Mouse (Mus musculus) megakaryocyte, embryonic 14.5 days (primary cell): Measurements from ENCODE around the gene Nacc1. TPM values are rescaled to one million over a fixed set of nuclear protein-coding genes. Genes with fewer than 3 reads are reported as not detected.
A peak's percentile ranks its signal among the peaks of the same experiment; 100 is the strongest.

Source experiments
- H3K27me3 ChIP-seq: replicated peaks from 2 replicates; pipeline ENCODE3; 2012; ENCODE audit warnings: inconsistent platforms
- H3K36me3 ChIP-seq: replicated peaks from 2 replicates; pipeline ENCODE3; 2012; ENCODE audit warnings: low read length, inconsistent platforms, mixed read lengths
- H3K4me1 ChIP-seq: 2 replicates; pipeline ENCODE4 v1.6.1; 2012; ENCODE audit warnings: inconsistent platforms
- H3K4me3 ChIP-seq: replicated peaks from 2 replicates; pipeline ENCODE3; 2012; ENCODE audit warnings: moderate library complexity, mild to moderate bottlenecking, inconsistent platforms
- H3K9me3 ChIP-seq: 2 replicates; pipeline ENCODE4 v1.6.1; 2012; ENCODE audit warnings: inconsistent platforms
- FLI1 ChIP-seq: IDR thresholded peaks from 2 replicates; pipeline ENCODE4 v1.6.1; 2012; ENCODE audit warnings: low read length, inconsistent platforms, mixed read lengths
- GATA1 ChIP-seq: IDR thresholded peaks from 3 replicates; pipeline ENCODE4 v1.6.1; 2012; ENCODE audit warnings: mixed read lengths, low read length, inconsistent platforms, borderline replicate concordance
- polyA plus RNA-seq: library from polyadenylated mRNA; stranded (reverse); fragments of >175 nt; gene quantifications from 2 replicates; pipeline ENCODE4 v1.2.3, GENCODE M21; 2012; ENCODE audit warnings: low replicate concordance; ENCODE audit not compliant: insufficient read depth

Gene Nacc1
- polyA plus RNA-seq, 1 experiment = 144 TPM

DNA sequence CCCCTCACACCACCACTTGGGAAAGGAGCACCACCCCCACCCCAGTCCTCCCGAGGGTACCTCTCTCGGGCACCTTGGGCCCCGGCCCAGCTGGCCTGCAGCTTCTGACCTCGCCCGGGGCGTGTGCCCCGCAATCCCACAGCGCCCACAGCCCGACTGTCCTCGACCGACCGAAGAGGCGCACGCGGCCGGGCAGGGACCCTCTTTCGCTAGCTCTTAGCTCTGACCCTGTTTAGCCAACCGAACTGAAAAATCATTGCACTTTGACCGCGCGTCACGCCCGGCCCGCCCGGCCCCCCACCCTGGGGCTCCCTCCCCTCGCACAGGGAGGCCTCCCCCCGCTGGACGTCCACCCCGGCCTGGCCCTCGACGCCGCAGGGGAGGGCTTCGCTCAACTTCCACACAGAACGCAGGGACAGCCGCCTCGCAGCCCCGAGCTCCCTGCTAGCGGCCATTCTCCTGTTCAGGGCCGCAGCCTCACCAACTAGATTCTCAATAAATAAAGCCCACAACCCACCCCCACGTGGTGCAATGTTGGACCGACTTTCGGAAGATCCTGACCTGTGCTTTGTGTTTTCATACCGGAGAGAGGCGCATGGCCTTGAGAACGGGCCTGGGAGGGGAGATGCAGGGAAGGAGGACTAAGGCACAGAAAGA, 19.1 kb upstream of the Nacc1 start:
- TF ChIP-seq FLI1 (no peak), GATA1 (no peak)
- Histone ChIP-seq H3K9me3 (no peaks in the 10 kb centered on the region), H3K36me3 (peaks cover 43% of the 10 kb centered on the region), H3K27me3 (no peaks in the 10 kb centered on the region), H3K4me3 (peak overlapping the region; percentile 90), H3K4me1 (peaks cover 74% of the 10 kb centered on the region)

GRCm38 (mm10) chr8:84705960-84706359, 18.3 kb upstream of the Nacc1 start:
- Histone ChIP-seq H3K9me3 (no peaks in the 10 kb centered on the region), H3K4me1 (peaks cover 73% of the 10 kb centered on the region), H3K4me3 (peak overlapping the region; percentile 91), H3K27me3 (no peaks in the 10 kb centered on the region), H3K36me3 (peaks cover 39% of the 10 kb centered on the region)
- TF ChIP-seq GATA1 (no peak), FLI1 (no peak)

GRCm38 (mm10) chr8:84704867-84705831, 17.5 kb upstream of the Nacc1 start:
- Histone ChIP-seq H3K36me3 (peaks cover 38% of the 10 kb centered on the region), H3K4me3 (peak overlapping the region; percentile 91), H3K27me3 (no peaks in the 10 kb centered on the region), H3K9me3 (no peaks in the 10 kb centered on the region), H3K4me1 (peaks cover 81% of the 10 kb centered on the region)
- TF ChIP-seq FLI1 (no peak), GATA1 (no peak)

- Histone ChIP-seq H3K9me3 (no peaks in the 10 kb centered on the region), H3K4me3 (peak overlapping the region; percentile 91), H3K36me3 (peaks cover 41% of the 10 kb centered on the region), H3K4me1 (peaks cover 84% of the 10 kb centered on the region), H3K27me3 (no peaks in the 10 kb centered on the region)
- no peak for TF ChIP-seq GATA1
- no peak for TF ChIP-seq FLI1
Measured at GRCm38 (mm10) chr8:84704356-84704755, 16.7 kb upstream of the Nacc1 start.

DNA sequence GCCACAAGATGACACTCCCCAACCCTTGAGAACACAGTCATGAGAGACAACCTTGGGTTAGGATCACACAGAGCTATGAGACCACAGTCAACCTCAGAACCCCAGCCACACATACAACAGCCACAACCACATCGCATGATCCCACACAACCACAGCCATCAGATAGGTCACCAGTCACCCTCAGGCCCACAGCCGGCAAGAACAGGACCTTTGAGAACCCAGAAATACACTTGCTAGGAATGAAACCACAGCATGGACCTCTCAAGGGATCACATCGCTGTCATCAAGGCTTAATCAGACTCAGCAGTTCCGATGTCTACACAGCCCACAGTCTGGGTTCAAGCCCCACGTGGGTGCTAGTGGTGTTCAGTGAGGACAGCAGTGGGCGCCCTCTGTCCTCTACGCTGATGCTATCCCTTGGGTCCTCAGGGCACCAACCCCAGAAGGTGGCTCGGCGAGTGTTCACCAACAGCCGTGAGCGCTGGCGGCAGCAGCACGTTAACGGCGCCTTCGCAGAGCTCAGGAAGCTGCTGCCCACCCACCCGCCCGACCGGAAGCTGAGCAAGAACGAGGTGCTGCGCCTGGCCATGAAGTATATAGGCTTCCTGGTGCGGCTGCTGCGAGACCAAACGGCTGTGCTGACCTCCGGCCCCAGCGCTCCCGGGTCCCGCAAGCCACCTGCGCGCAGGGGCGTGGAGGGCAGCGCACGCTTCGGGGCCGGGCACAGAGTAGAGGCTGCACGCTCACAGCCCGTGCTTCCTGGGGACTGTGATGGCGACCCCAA, 16.0 kb upstream of the Nacc1 start:
- Histone ChIP-seq H3K4me1 (peaks cover 84% of the 10 kb centered on the region), H3K27me3 (no peaks in the 10 kb centered on the region)

GRCm38 (mm10) chr8:84702963-84703465, 15.4 kb upstream of the Nacc1 start:
- Histone ChIP-seq H3K36me3 (peaks cover 55% of the 10 kb centered on the region), H3K27me3 (no peaks in the 10 kb centered on the region), H3K9me3 (no peaks in the 10 kb centered on the region), H3K4me3 (peak overlapping the region; percentile 91), H3K4me1 (peaks cover 85% of the 10 kb centered on the region)
- TF ChIP-seq FLI1 (no peak), GATA1 (no peak)

More for the DNA sequence above, 16.0 kb upstream of the Nacc1 start:
- peaks cover 48% of the 10 kb centered on the region for H3K36me3 ChIP-seq
- H3K4me3 ChIP-seq = peak overlapping the region; percentile 91
- peak; percentile 100 for TF ChIP-seq GATA1
- no peak for TF ChIP-seq FLI1
- H3K9me3 ChIP-seq = no peaks in the 10 kb centered on the region

DNA sequence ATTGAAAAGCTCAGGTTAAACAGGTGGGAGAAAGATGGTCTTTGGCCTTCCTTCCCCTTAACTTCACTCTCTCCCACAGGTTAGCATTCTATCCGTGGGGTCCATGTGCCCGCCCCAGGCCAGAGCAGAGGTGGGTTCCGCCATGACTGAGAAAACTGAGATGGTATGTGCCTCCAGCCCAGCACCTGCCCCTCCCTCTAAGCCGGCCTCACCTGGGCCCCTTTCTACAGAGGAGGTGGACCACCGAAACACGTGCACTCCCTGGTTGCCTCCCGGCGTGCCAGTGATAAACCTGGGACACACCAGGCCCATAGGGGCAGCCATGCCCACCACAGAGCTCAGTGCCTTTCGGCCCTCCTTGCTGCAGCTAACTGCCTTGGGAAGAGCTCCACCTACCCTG, 14.9 kb upstream of the Nacc1 start:
- peaks cover 59% of the 10 kb centered on the region for H3K36me3 ChIP-seq
- no peaks in the 10 kb centered on the region for H3K27me3 ChIP-seq
- no peaks in the 10 kb centered on the region for H3K9me3 ChIP-seq
- TF ChIP-seq FLI1 = no peak
- no peak for TF ChIP-seq GATA1
- H3K4me1 ChIP-seq = peaks cover 85% of the 10 kb centered on the region
- peak overlapping the region; percentile 91 for H3K4me3 ChIP-seq

DNA sequence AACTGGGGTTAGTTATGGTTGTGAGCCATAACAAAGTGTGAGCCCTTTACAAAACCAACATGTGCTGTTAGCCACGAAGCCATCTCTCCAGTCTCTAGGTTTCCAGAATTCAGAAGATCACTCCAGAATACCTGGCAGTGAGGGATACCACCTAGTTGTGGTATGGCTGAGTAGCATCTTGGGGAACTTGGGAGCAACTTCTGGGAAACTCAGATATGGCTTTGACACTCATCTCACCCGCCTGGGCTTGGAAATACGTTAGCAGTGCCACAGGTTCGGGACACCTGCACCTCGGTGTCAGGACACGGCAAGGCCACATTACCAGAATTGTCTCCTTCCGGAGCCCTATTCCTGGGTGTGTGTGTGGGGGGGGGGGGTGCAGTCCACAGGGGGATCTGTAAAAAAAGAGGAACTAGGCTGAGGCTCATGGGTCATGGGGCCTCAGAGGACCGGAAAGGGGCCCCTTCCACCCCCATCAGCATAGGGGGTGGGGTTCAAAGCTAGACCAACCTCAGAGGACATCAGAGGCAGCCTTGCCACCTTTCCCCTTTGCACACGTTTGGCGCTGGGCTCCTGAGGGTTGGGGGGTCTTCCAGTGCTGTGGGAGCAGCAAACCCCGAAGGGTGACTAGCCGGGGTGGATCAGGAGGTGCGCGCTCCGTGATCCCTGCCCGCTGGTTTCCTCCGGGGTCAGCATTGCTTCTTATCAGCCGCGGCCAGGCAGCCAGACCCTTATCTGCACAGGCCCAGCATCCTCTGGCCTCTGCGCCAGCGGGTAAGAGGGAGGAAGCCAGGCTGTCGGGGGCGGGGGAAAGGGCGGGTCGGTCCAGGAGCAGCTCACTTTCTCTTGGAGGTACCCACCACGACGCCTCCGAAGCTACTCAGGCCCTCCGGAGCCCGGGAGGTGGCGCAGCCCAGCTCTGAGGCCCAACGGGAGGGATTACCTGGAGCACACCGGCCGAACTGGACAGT, 13.6 kb upstream of the Nacc1 start, which contains the start of gene Lyl1:
TSS of gene Lyl1 (plus strand) at position 517 of the 971 bp plus-strand sequence.
- TF ChIP-seq FLI1 (peak; percentile 76; the same call in 1 of the 2 replicates), GATA1 (peak; percentile 100)
- H3K4me1 ChIP-seq = peaks cover 79% of the 10 kb centered on the region
- H3K36me3 ChIP-seq = peaks cover 73% of the 10 kb centered on the region
- H3K4me3 ChIP-seq = peak within 1 kb of the TSS; percentile 91
- no peaks in the 10 kb centered on the region for H3K9me3 ChIP-seq
- no peaks in the 10 kb centered on the region for H3K27me3 ChIP-seq

DNA sequence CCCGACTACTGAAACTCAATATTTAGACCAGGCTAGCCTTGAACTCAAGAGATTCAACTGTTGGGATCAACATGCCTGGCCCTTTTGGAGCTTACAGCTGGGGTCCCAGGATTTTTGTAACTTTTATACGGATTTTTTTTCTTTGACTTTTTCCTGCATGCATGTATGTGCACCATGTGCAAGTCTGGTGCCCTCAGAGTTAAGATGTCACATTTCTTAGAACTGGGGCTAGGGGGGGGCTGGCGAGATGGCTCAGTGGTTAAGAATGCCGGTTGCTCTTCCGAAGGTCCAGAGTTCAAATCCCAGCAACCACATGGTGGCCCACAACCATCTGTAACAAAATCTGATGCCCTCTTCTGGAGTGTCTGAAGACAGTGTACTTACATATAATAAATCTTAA, 12.9 kb upstream of the Nacc1 start:
- Histone ChIP-seq H3K9me3 (no peaks in the 10 kb centered on the region), H3K4me3 (peak overlapping the region; percentile 84), H3K4me1 (peaks cover 76% of the 10 kb centered on the region), H3K36me3 (peaks cover 79% of the 10 kb centered on the region), H3K27me3 (no peaks in the 10 kb centered on the region)
- no peak for TF ChIP-seq FLI1
- no peak for TF ChIP-seq GATA1
